Mouse (Mus musculus) hindbrain, embryonic 10.5 days (tissue): ENCODE results near the gene Cds1. TPM values are rescaled to one million over a fixed set of nuclear protein-coding genes. Genes with fewer than 3 reads are reported as not detected.

Experiments
- DNase-seq: peaks from one replicate; pipeline ENCODE4 v3.0.0-alpha.2; 2017; ENCODE audit warnings: low spot score
- H3K27ac ChIP-seq: fragments of 300-500 bp; sonication (generic); 2 replicates; pipeline ENCODE4 v1.5.1; 2016; ENCODE audit warnings: mild to moderate bottlenecking, moderate library complexity
- H3K27me3 ChIP-seq: fragments of 300-500 bp; sonication (generic); 2 replicates; pipeline ENCODE4 v1.6.1; 2016; ENCODE audit warnings: mild to moderate bottlenecking; ENCODE audit not compliant: poor library complexity, insufficient read depth, severe bottlenecking
- H3K36me3 ChIP-seq: fragments of 300-500 bp; sonication (generic); 2 replicates; pipeline ENCODE4 v1.6.1; 2016; ENCODE audit warnings: mild to moderate bottlenecking, moderate library complexity
- H3K4me1 ChIP-seq: fragments of 300-500 bp; sonication (generic); replicated peaks from 2 replicates; pipeline ENCODE4 v1.6.1; 2016; ENCODE audit warnings: mild to moderate bottlenecking
- H3K4me3 ChIP-seq: fragments of 300-500 bp; sonication (generic); 2 replicates; pipeline ENCODE4 v1.5.1; 2016; ENCODE audit warnings: mild to moderate bottlenecking, moderate library complexity
- H3K9me3 ChIP-seq: fragments of 300-500 bp; sonication (generic); 2 replicates; pipeline ENCODE4 v1.6.1; 2016; ENCODE audit warnings: mild to moderate bottlenecking, moderate library complexity
- WGBS: fragments of 180-500 bp; shearing (Covaris S2); methylation state at CpG from one replicate; pipeline ENCODE4 v1.1.7; 2016; 5-methylcytosine and 5-hydroxymethylcytosine counted together
- polyA plus RNA-seq: library from polyadenylated mRNA; unstranded; fragments of >200 nt; fragmentation: Nextera tagmentation; extraction: Ambion mirVana; gene quantifications from 2 replicates; pipeline ENCODE4 v1.2.1, GENCODE M21; 2016

The Cds1 gene
- polyA plus RNA-seq, 1 experiment from 2014 or later: 1.2 TPM

DNA sequence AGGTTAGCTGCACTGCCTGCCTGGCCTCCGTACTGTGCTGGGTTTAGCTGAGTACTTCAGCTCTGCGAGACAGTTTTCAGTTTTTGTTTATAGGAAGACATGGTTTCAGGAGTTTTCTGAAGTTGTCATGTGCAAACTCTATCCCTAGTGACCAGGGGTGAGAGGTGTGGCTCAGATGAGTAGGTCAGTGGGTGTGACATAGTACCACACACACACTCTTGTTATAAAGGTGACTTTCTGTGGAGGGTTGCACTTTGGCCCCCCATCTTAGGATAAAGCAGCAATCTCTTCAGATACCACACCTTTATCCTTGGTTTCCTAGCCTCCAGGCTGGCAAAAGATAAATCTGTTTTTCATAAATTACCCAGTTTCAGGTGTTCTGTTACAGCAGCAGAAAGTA is 19.9 kb downstream of the Cds1 start:
- no peak overlapping the region for H3K27ac ChIP-seq
- no peak overlapping the region for H3K4me3 ChIP-seq
- no peaks in the 10 kb centered on the region for H3K9me3 ChIP-seq
- H3K36me3 ChIP-seq: no peaks in the 10 kb centered on the region
- H3K4me1 ChIP-seq: peaks cover 11% of the 10 kb centered on the region
- no peak for DNase-seq
- WGBS: 91% methylated on average over 2 of the region's 2 CpGs
- no peaks in the 10 kb centered on the region for H3K27me3 ChIP-seq

GRCm38 (mm10) chr5:101785921-101786614 is 21.1 kb downstream of the Cds1 start:
- 58% methylated on average over 4 of the region's 4 CpGs for WGBS
- Histone ChIP-seq H3K4me3 (no peak overlapping the region), H3K27me3 (no peaks in the 10 kb centered on the region), H3K9me3 (no peaks in the 10 kb centered on the region), H3K4me1 (peaks cover 11% of the 10 kb centered on the region), H3K36me3 (no peaks in the 10 kb centered on the region), H3K27ac (peak overlapping the region; percentile 50; the same call in 1 of the 2 replicates)
- no peak for DNase-seq

DNA sequence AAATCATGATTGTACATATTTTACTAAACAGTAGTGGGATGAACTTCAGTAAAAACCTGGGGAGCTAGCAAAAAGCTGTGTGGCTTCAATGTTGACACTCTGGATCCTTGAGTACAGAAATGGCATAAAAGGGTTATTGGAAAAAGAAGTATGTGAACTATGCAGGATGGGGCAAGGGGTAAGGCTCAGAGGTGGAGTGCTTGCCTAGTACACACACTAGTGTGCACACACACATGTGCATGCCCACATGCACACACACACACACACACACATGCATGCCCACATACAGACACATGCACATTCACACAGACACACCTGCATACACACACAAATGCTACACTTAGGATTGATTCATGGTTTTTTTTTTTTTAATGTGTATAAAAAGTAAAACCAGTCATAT is 24.8 kb downstream of the Cds1 start:
- H3K4me3 ChIP-seq: no peak overlapping the region
- DNase-seq: no peak
- no peaks in the 10 kb centered on the region for H3K36me3 ChIP-seq
- no peaks in the 10 kb centered on the region for H3K27me3 ChIP-seq
- H3K9me3 ChIP-seq: no peaks in the 10 kb centered on the region
- peaks cover 11% of the 10 kb centered on the region for H3K4me1 ChIP-seq
- no peak overlapping the region for H3K27ac ChIP-seq

GRCm38 (mm10) chr5:101790560-101790959 is 25.6 kb downstream of the Cds1 start:
- no peaks in the 10 kb centered on the region for H3K36me3 ChIP-seq
- no peak overlapping the region for H3K4me3 ChIP-seq
- DNase-seq: no peak
- 54% methylated on average over 5 of the region's 5 CpGs for WGBS
- no peak overlapping the region for H3K27ac ChIP-seq
- no peaks in the 10 kb centered on the region for H3K27me3 ChIP-seq
- peaks cover 8% of the 10 kb centered on the region for H3K4me1 ChIP-seq
- H3K9me3 ChIP-seq: no peaks in the 10 kb centered on the region

DNA sequence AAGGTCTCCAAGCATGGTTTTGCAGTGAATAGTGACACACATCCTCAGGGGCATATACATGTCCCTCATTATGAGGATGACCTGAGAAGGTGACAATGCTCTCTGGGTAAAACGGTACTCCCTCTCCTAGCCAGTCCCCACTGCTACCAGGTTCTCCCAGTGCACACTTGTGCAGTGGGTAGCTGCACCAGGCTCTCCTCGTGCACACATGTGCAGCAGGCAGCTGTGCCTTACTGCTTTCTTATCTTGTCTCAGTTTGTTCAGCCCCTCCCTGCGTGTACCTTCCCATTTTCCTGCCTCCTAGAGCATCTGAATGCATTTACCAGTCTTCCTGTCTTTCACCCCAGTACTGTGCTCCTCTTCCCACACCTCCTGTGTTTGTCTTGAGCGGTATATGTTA is 27.7 kb downstream of the Cds1 start:
- Histone ChIP-seq H3K9me3 (no peaks in the 10 kb centered on the region), H3K4me1 (no peaks in the 10 kb centered on the region), H3K27ac (no peak overlapping the region), H3K36me3 (no peaks in the 10 kb centered on the region), H3K4me3 (no peak overlapping the region), H3K27me3 (no peaks in the 10 kb centered on the region)
- 71% methylated on average over 4 of the region's 4 CpGs for WGBS
- DNase-seq: no peak

DNA sequence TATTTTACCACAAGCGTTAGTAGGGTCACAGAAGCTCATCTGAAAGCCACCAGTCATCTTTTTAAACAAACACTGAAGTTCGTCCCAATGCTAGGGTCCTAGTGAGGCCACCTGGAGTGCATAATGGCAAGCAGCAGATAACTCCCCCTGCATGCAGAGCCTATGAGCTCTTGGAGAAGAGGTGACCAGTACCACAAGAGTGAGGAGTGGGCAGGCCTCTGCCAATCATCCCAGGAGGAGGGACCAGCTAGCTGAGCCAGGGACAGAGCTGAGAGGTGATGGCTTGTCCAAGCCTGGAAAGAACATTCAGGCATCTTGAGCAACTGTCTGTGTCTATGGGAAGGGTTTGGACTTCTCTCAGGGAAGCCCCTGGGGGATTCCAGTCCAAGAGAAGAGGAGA is 37.0 kb downstream of the Cds1 start:
- no peak overlapping the region for H3K27ac ChIP-seq
- no peaks in the 10 kb centered on the region for H3K27me3 ChIP-seq
- no peaks in the 10 kb centered on the region for H3K9me3 ChIP-seq
- 70% methylated on average over 2 of the region's 2 CpGs for WGBS
- H3K4me1 ChIP-seq: peaks cover 5% of the 10 kb centered on the region; the same call in 1 of the 2 replicates
- H3K36me3 ChIP-seq: no peaks in the 10 kb centered on the region
- H3K4me3 ChIP-seq: no peak overlapping the region
- DNase-seq: no peak

- Histone ChIP-seq H3K27me3 (no peaks in the 10 kb centered on the region), H3K4me3 (no peak overlapping the region), H3K27ac (no peak overlapping the region), H3K36me3 (no peaks in the 10 kb centered on the region), H3K4me1 (peaks cover 5% of the 10 kb centered on the region; the same call in 1 of the 2 replicates), H3K9me3 (no peaks in the 10 kb centered on the region)
- no peak for DNase-seq
- 89% methylated on average over 9 of the region's 9 CpGs for WGBS
These were observed 37.6 kb downstream of the Cds1 start for GRCm38 (mm10) chr5:101802358-101803022.

GRCm38 (mm10) chr5:101811296-101812169 is 46.6 kb downstream of the Cds1 start:
- 88% methylated on average over 6 of the region's 6 CpGs for WGBS
- H3K27me3 ChIP-seq: no peaks in the 10 kb centered on the region
- H3K36me3 ChIP-seq: no peaks in the 10 kb centered on the region
- no peak for DNase-seq
- no peak overlapping the region for H3K4me3 ChIP-seq
- H3K9me3 ChIP-seq: no peaks in the 10 kb centered on the region
- no peak overlapping the region for H3K27ac ChIP-seq
- H3K4me1 ChIP-seq: peaks cover 6% of the 10 kb centered on the region; the same call in 1 of the 2 replicates

GRCm38 (mm10) chr5:101816822-101817221 is 51.9 kb downstream of the Cds1 start:
- H3K4me3 ChIP-seq: no peak overlapping the region
- H3K9me3 ChIP-seq: no peaks in the 10 kb centered on the region
- H3K4me1 ChIP-seq: peaks cover 35% of the 10 kb centered on the region
- WGBS: 48% methylated on average over 7 of the region's 7 CpGs
- 0 out of 2 replicates have a peak overlapping the region, but pooled peaks have one; percentile 23 for H3K27ac ChIP-seq
- H3K36me3 ChIP-seq: no peaks in the 10 kb centered on the region
- H3K27me3 ChIP-seq: peaks cover 10% of the 10 kb centered on the region
- no peak for DNase-seq

DNA sequence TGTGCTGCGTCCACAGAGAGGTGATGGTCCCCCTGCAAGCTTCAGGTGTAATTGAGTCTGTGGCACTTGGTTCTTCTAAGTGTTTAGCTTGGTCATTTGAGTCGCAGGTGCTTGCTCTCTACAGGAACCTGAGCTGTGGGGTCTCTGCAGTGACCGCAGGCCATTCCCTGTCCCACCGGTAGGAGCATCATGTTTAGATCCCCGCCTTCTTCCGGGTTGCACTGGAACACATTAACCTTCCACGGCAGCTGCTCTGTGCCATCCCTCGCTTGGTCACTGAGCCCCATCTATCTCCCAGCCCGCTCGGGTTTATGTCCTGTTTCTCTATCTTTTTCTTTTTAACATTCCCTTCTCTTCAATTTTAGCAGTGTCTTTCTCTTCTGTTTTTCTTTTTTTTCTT is 54.3 kb downstream of the Cds1 start:
- H3K4me1 ChIP-seq: peaks cover 50% of the 10 kb centered on the region
- H3K27ac ChIP-seq: no peak overlapping the region
- H3K27me3 ChIP-seq: peaks cover 20% of the 10 kb centered on the region
- no peaks in the 10 kb centered on the region for H3K36me3 ChIP-seq
- 57% methylated on average over 10 of the region's 10 CpGs for WGBS
- DNase-seq: no peak
- no peaks in the 10 kb centered on the region for H3K9me3 ChIP-seq
- no peak overlapping the region for H3K4me3 ChIP-seq

DNA sequence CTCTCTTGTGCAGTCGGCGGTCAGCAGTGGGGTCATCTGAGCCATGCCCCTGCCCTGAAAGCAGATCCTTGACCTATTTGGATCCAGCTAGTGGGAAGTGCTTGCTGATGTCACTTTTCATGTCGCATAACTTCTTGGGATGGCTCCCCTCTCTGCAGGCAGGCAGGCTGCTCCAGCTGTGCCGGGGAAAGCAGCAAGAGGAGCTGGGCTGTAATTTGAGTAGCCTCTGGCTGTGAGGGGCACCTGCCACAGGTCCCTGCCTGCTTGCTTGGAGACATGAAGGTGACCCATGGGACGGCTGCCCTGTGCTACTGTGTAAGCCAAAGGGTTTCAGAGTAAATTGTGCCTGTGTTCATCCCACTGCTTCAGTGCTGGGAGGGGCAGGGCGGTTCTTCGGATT is 54.9 kb downstream of the Cds1 start:
- Histone ChIP-seq H3K9me3 (no peaks in the 10 kb centered on the region), H3K27ac (no peak overlapping the region), H3K36me3 (no peaks in the 10 kb centered on the region), H3K4me3 (no peak overlapping the region), H3K4me1 (peaks cover 52% of the 10 kb centered on the region), H3K27me3 (peaks cover 22% of the 10 kb centered on the region)
- peak; percentile 42 for DNase-seq
- 10% methylated on average over 7 of the region's 7 CpGs for WGBS

DNA sequence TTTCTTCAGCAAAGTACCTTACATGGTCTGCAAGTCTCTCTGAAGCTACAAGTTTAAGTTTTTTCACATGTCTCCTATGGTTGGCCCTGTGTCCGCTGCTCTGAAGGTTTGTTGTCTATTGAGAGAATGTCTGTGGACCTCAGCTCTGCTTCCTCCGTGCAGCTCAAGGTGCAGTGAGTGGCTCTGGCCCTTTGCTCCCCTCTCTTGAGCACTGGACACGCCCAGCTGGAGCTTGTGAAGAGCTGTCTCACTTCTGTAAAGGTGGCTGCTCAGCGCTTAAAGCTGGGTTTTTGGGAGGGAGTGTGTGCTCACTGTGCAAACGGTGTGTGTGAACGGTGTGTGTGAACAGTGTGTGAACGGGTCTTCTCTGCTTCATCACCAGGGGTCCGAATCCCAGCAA is 56.1 kb downstream of the Cds1 start:
- H3K4me1 ChIP-seq: peaks cover 63% of the 10 kb centered on the region

More for the DNA sequence above, 56.1 kb downstream of the Cds1 start:
- no peak for DNase-seq
- H3K27me3 ChIP-seq: peaks cover 27% of the 10 kb centered on the region
- no peak overlapping the region for H3K4me3 ChIP-seq
- H3K36me3 ChIP-seq: no peaks in the 10 kb centered on the region
- H3K9me3 ChIP-seq: no peaks in the 10 kb centered on the region
- no peak overlapping the region for H3K27ac ChIP-seq
- WGBS: 66% methylated on average over 8 of the region's 8 CpGs
